Mouse (Mus musculus): ENCODE measurements around the gene Sept5.

Gene Sept5

DNA sequence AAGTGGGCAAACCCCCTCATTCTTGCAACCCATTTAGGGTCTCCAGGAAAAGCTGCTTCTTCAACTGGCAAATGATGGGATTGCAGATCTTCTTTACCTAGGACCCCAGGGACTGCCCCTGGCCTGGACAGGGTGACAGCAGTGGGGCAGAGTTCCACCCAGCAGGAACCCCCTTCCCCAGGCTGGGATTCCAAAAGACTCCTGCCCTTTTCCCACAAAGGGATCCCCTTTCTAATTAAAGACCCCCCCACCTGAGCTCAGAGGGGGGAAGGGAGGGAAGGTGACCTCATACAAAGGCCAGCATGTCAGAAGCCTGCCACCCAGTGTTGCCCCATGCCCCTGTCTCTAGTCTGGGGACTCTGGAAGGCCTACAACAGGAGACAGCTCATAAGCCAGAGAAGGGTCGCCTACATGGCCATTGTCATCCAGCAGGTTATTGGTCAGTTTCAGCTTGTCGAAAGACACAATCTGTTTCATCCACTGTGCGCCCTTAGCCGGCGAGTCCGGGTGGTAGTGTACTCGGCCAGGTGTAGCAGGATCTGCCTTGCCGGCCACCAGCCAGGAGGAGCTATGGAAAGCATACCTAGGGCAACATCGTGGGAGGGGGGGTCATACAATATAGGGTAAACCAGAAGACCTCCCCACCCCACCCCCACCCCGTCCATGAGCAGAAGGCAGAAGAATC lies 45.9 kb downstream of the Sept5 start:
- no peak for DNase-seq (ENCODE audit: low spot score)

- no peak for DNase-seq (ENCODE audit: low spot score)
These were observed 46.6 kb downstream of the Sept5 start for GRCm38 (mm10) chr16:18583169-18583568.

- peak; percentile 48 for DNase-seq (ENCODE audit: low spot score)
These were observed 47.2 kb downstream of the Sept5 start for GRCm38 (mm10) chr16:18582426-18583148.

DNA sequence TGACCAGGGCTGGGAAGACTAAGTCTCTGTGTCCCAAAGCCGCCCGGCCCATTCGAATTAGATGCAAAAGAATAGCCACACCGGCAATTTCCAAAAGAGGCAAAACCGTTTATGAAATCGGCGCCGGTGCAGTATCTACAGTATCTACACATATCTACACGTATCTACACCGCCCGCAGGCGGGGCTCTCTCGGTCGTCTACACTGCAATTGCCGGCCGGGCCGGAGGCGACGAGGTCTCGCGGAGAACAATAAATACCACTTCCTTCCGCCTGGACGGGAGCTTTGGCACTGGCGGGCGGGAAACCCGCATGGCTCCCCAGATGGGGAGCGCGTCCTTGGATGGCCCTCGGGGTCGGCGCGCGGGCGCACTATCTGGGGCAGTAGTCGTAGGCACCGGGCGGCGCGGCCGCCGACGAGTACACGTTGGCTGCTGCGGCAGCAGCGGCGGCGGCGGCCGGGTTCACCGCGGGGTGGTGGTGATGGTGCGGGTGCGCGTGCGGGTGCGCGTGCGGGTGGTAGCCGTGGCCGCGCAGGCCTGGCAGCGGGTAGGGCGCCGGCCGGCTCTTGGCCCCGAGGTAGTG lies 48.0 kb downstream of the Sept5 start:
- DNase-seq (ENCODE audit: low spot score) = no peak

DNA sequence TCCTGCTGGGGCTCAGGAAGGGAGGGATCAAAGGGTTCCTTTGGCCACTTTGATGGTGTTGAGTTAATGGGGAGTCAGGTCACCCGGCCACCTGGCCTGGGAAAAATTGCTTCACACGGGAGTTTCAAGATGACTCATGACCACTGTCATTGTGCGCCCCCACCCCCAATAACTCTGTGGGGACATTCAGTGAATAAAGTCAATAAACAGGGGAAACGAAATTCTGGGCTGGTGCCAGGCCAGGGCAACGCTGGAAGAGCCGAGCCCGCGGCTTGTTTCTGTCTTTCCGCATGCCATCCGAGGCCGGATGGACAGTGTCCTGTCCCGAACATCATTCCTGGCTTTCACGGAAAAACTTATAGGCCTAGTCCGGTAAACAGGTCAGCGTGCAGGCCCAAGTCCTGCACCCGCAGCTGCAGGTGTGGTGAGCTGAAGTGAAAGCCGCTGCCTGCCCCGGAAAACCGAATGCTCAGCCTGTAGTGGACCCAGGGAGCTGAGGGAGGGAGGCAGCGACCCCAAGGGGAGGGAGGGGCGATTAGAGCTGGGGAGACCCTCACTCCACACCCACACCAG lies 48.6 kb downstream of the Sept5 start:
- no peak for DNase-seq (ENCODE audit: low spot score)

GRCm38 (mm10) chr16:18580389-18580788 lies 49.4 kb downstream of the Sept5 start:
- no peak for DNase-seq (ENCODE audit: low spot score)

DNA sequence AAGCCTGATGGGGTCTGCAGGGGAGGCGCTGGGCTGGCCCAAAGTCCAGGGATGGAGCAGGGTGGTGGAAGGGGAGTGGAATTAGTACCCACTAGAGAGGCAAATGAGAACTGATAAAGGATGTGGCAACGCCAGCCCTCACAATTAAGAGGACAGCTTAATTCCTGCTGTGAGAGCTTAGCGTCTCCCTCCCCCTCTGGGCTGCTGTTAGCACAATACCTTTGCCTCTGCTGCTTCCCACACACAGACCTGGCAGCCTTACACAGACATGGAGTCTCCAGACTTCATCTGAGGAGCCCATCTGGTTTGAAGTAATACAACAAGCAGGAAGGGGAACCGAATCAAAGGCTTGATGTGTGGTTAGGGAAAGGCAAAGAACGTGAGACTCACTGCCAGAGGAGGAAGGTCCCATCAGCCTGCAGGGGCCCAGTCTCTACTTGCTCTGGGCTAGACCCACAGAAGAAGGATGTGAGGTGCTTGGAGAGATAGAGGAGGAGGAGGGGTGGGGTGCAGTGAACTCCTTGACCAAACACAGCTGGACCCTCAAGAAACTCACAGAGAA lies 52.1 kb downstream of the Sept5 start:
- no peak for DNase-seq (ENCODE audit: low spot score)

- DNase-seq (ENCODE audit: low spot score) = no peak
These were observed 52.7 kb downstream of the Sept5 start for GRCm38 (mm10) chr16:18577071-18577470.

GRCm38 (mm10) chr16:18574196-18574595 lies 55.6 kb downstream of the Sept5 start:
- DNase-seq (ENCODE audit: low spot score) = no peak

Measured in testis, postnatal 14 days (tissue).